Mouse (Mus musculus) inflammation-experienced regulatory T-cells, adult 16 weeks (primary cell): ENCODE data around the gene Cdh4. TPM values are rescaled to one million over a fixed set of nuclear protein-coding genes. Genes with fewer than 3 reads are reported as not detected.

Experiments
- polyA plus RNA-seq: library from polyadenylated mRNA; unstranded; fragments of 100-300 nt; shearing (Covaris generic); gene quantifications from one replicate; pipeline ENCODE4 v1.2.1, GENCODE M21; 2017

Gene Cdh4
- not detected for polyA plus RNA-seq

GRCm38 (mm10) chr2:179442191-179442540 is at the start of gene Cdh4:
Cdh4 (plus strand) TSS chr2:179442431.

